Mouse (Mus musculus): ENCODE measurements around the gene Smpx. TPM values are rescaled to one million over a fixed set of nuclear protein-coding genes. Genes with fewer than 3 reads are reported as not detected.

Gene Smpx
- polyA plus RNA-seq (2012; rRNA removed) (19.7 and 29.7 TPM in 2 replicates), polyA plus RNA-seq (2014; fragmentation: Nextera tagmentation; extraction: Ambion mirVana) (32.4 and 44.8 TPM in 2 replicates)

- Histone ChIP-seq H3K27me3 (ENCODE audit: control insufficient read depth, insufficient read depth, low read length) (no peaks in the 10 kb centered on the region), H3K4me2 (replicated peaks; ENCODE audit: low read depth, low read length, severe bottlenecking) (no peak within 1 kb of the TSS), H3K4me1 (ENCODE audit: control insufficient read depth, insufficient read depth, low read length) (no peaks in the 10 kb centered on the region), H3K36me3 (ENCODE audit: control insufficient read depth, insufficient read depth, low read length) (no peaks in the 10 kb centered on the region), H3K27ac (replicated peaks; ENCODE audit: low read depth, low read length) (no peak within 1 kb of the TSS), H3K4me3 (replicated peaks; ENCODE audit: low read length) (no peak within 1 kb of the TSS), H3K9ac (ENCODE audit: low read depth, low read length, severe bottlenecking) (no peak within 1 kb of the TSS), H3K9me3 (ENCODE audit: control insufficient read depth, low read length) (no peaks in the 10 kb centered on the region)
- ATAC-seq (ENCODE audit: low FRiP score, low read depth) (no peak), DNase-seq (ENCODE audit: low spot score) (no peak)
- TF ChIP-seq POLR2A (IDR thresholded peaks at IDR 0.05; ENCODE audit: borderline replicate concordance, extremely low read depth, insufficient read depth, insufficient read length): no peak
- WGBS: 63% methylated on average over 8 of the region's 8 CpGs
Observed at GRCm38 (mm10) chrX:157698862-157699261, at the start of gene Smpx. Gene Smpx (plus strand): TSS chrX:157698910.

- no peaks in the 10 kb centered on the region for H3K36me3 ChIP-seq (ENCODE audit: control insufficient read depth, insufficient read depth, low read length)
- no peak overlapping the region for H3K4me3 ChIP-seq (replicated peaks; ENCODE audit: low read length)
- ATAC-seq (ENCODE audit: low FRiP score, low read depth) (no peak), DNase-seq (ENCODE audit: low spot score) (no peak)
- no peak overlapping the region for H3K9ac ChIP-seq (ENCODE audit: low read depth, low read length, severe bottlenecking)
- H3K27ac ChIP-seq (replicated peaks; ENCODE audit: low read depth, low read length): no peak overlapping the region
- no peaks in the 10 kb centered on the region for H3K27me3 ChIP-seq (ENCODE audit: control insufficient read depth, insufficient read depth, low read length)
- no peaks in the 10 kb centered on the region for H3K4me1 ChIP-seq (ENCODE audit: control insufficient read depth, insufficient read depth, low read length)
- H3K9me3 ChIP-seq (ENCODE audit: control insufficient read depth, low read length): no peaks in the 10 kb centered on the region
- no peak overlapping the region for H3K4me2 ChIP-seq (replicated peaks; ENCODE audit: low read depth, low read length, severe bottlenecking)
- no peak for TF ChIP-seq POLR2A (IDR thresholded peaks at IDR 0.05; ENCODE audit: borderline replicate concordance, extremely low read depth, insufficient read depth, insufficient read length)
Observed at GRCm38 (mm10) chrX:157655047-157655446, 43.7 kb upstream of the Smpx start.

- DNase-seq (ENCODE audit: low spot score) (no peak), ATAC-seq (ENCODE audit: low FRiP score, low read depth) (no peak)
- Histone ChIP-seq H3K9ac (ENCODE audit: low read depth, low read length, severe bottlenecking) (no peak overlapping the region), H3K4me2 (replicated peaks; ENCODE audit: low read depth, low read length, severe bottlenecking) (no peak overlapping the region), H3K9me3 (ENCODE audit: control insufficient read depth, low read length) (no peaks in the 10 kb centered on the region), H3K27me3 (ENCODE audit: control insufficient read depth, insufficient read depth, low read length) (no peaks in the 10 kb centered on the region), H3K4me1 (ENCODE audit: control insufficient read depth, insufficient read depth, low read length) (no peaks in the 10 kb centered on the region), H3K27ac (replicated peaks; ENCODE audit: low read depth, low read length) (no peak overlapping the region), H3K4me3 (replicated peaks; ENCODE audit: low read length) (no peak overlapping the region), H3K36me3 (ENCODE audit: control insufficient read depth, insufficient read depth, low read length) (no peaks in the 10 kb centered on the region)
- no peak for TF ChIP-seq POLR2A (IDR thresholded peaks at IDR 0.05; ENCODE audit: borderline replicate concordance, extremely low read depth, insufficient read depth, insufficient read length)
Observed at GRCm38 (mm10) chrX:157657356-157657755, 41.4 kb upstream of the Smpx start.

- DNase-seq (ENCODE audit: low spot score): no peak
- Histone ChIP-seq H3K4me3 (replicated peaks; ENCODE audit: low read length) (no peak overlapping the region), H3K27ac (replicated peaks; ENCODE audit: low read depth, low read length) (no peak overlapping the region), H3K4me1 (ENCODE audit: control insufficient read depth, insufficient read depth, low read length) (no peaks in the 10 kb centered on the region), H3K36me3 (ENCODE audit: control insufficient read depth, insufficient read depth, low read length) (no peaks in the 10 kb centered on the region), H3K27me3 (ENCODE audit: control insufficient read depth, insufficient read depth, low read length) (no peaks in the 10 kb centered on the region), H3K4me2 (replicated peaks; ENCODE audit: low read depth, low read length, severe bottlenecking) (no peak overlapping the region), H3K9me3 (ENCODE audit: control insufficient read depth, low read length) (no peaks in the 10 kb centered on the region), H3K9ac (ENCODE audit: low read depth, low read length, severe bottlenecking) (no peak overlapping the region)
- no peak for TF ChIP-seq POLR2A (IDR thresholded peaks at IDR 0.05; ENCODE audit: borderline replicate concordance, extremely low read depth, insufficient read depth, insufficient read length)
- 84% methylated on average over 2 of the region's 2 CpGs for WGBS
- no peak for ATAC-seq (ENCODE audit: low FRiP score, low read depth)
Observed at GRCm38 (mm10) chrX:157671820-157672219, 26.9 kb upstream of the Smpx start.

GRCm38 (mm10) chrX:157674667-157675350 is 23.9 kb upstream of the Smpx start:
- Histone ChIP-seq H3K36me3 (ENCODE audit: control insufficient read depth, insufficient read depth, low read length) (no peaks in the 10 kb centered on the region), H3K4me3 (replicated peaks; ENCODE audit: low read length) (no peak overlapping the region), H3K27me3 (ENCODE audit: control insufficient read depth, insufficient read depth, low read length) (no peaks in the 10 kb centered on the region), H3K4me1 (ENCODE audit: control insufficient read depth, insufficient read depth, low read length) (no peaks in the 10 kb centered on the region), H3K9ac (ENCODE audit: low read depth, low read length, severe bottlenecking) (no peak overlapping the region), H3K4me2 (replicated peaks; ENCODE audit: low read depth, low read length, severe bottlenecking) (no peak overlapping the region), H3K27ac (replicated peaks; ENCODE audit: low read depth, low read length) (no peak overlapping the region), H3K9me3 (ENCODE audit: control insufficient read depth, low read length) (no peaks in the 10 kb centered on the region)
- WGBS: 53% methylated on average over 3 of the region's 3 CpGs
- ATAC-seq (ENCODE audit: low FRiP score, low read depth) (no peak), DNase-seq (ENCODE audit: low spot score) (no peak)
- TF ChIP-seq POLR2A (IDR thresholded peaks at IDR 0.05; ENCODE audit: borderline replicate concordance, extremely low read depth, insufficient read depth, insufficient read length): no peak

Measured in limb, embryonic 14.5 days (tissue).